Mouse (Mus musculus) limb, embryonic 14.5 days (tissue): ENCODE data around the gene Usp29. TPM values are rescaled to one million over a fixed set of nuclear protein-coding genes. Genes with fewer than 3 reads are reported as not detected.

Source experiments
- ATAC-seq: fragments of 200-750 bp; cut with Nextera tagmentation; 2 replicates; pipeline ENCODE4 v1.8.0; 2017; ENCODE audit warnings: low read depth, moderate number of reproducible peaks, moderate TSS enrichment; ENCODE audit not compliant: low FRiP score
- DNase-seq: peaks from one replicate; pipeline ENCODE4 v3.0.0-alpha.2; 2015; ENCODE audit warnings: low spot score
- H3K27ac ChIP-seq: fragments of 300-500 bp; sonication (generic); replicated peaks from 2 replicates; pipeline ENCODE4 v1.5.1; 2014; ENCODE audit warnings: low read depth, mild to moderate bottlenecking, low read length, moderate library complexity, mixed read lengths
- H3K27me3 ChIP-seq: fragments of 300-500 bp; sonication (generic); 2 replicates; pipeline ENCODE4 v1.6.1; 2014; ENCODE audit warnings: low read length, mixed read lengths; ENCODE audit not compliant: control insufficient read depth, insufficient read depth
- H3K36me3 ChIP-seq: fragments of 300-500 bp; sonication (generic); 2 replicates; pipeline ENCODE4 v1.6.1; 2014; ENCODE audit warnings: mild to moderate bottlenecking, low read length, moderate library complexity, mixed read lengths; ENCODE audit not compliant: control insufficient read depth, insufficient read depth
- H3K4me1 ChIP-seq: fragments of 300-500 bp; sonication (generic); 2 replicates; pipeline ENCODE4 v1.6.1; 2014; ENCODE audit warnings: antibody characterized with exemption, low read length, mixed read lengths; ENCODE audit not compliant: control insufficient read depth, insufficient read depth
- H3K4me2 ChIP-seq: fragments of 300-500 bp; sonication (generic); replicated peaks from 2 replicates; pipeline ENCODE4 v1.6.1; 2014; ENCODE audit warnings: low read depth, mild to moderate bottlenecking, low read length, moderate library complexity; ENCODE audit not compliant: severe bottlenecking
- H3K4me3 ChIP-seq: fragments of 300-500 bp; sonication (generic); replicated peaks from 2 replicates; pipeline ENCODE4 v1.5.1; 2014; ENCODE audit warnings: low read length
- H3K9ac ChIP-seq: fragments of 300-500 bp; sonication (generic); 2 replicates; pipeline ENCODE4 v1.6.1; 2014; ENCODE audit warnings: mild to moderate bottlenecking, low read depth, low read length, moderate library complexity; ENCODE audit not compliant: severe bottlenecking
- H3K9me3 ChIP-seq: fragments of 300-500 bp; sonication (generic); 2 replicates; pipeline ENCODE4 v1.6.1; 2016; ENCODE audit warnings: low read length; ENCODE audit not compliant: control insufficient read depth
- POLR2A ChIP-seq: fragments of 200-500 bp; IDR thresholded peaks from 2 replicates; pipeline ENCODE4 v1.8.0; 2012; ENCODE audit warnings: inconsistent platforms, mild to moderate bottlenecking, moderate library complexity, borderline replicate concordance; ENCODE audit not compliant: insufficient read depth, insufficient read length; ENCODE audit errors: extremely low read depth
- WGBS: fragments of 180-500 bp; shearing (Covaris S2); extraction: QIAGEN DNeasy Blood & Tissue Kit; methylation state at CpG from one replicate; pipeline ENCODE4 v1.1.7; 2014; 5-methylcytosine and 5-hydroxymethylcytosine counted together
- polyA plus RNA-seq, 2 experiments: library from polyadenylated mRNA; depleted of rRNA in 1 of 2; stranded (reverse) in 1 of 2; unstranded in 1 of 2; fragments of >200 nt; fragmentation: Nextera tagmentation in 1 of 2; extraction: Ambion mirVana in 1 of 2; gene quantifications; 2 replicates each; pipeline versions ENCODE4 v1.2.1 to v1.2.3; 2012 to 2014

Gene Usp29
- polyA plus RNA-seq, 2 experiments = 10.7 to 20.7 TPM

DNA sequence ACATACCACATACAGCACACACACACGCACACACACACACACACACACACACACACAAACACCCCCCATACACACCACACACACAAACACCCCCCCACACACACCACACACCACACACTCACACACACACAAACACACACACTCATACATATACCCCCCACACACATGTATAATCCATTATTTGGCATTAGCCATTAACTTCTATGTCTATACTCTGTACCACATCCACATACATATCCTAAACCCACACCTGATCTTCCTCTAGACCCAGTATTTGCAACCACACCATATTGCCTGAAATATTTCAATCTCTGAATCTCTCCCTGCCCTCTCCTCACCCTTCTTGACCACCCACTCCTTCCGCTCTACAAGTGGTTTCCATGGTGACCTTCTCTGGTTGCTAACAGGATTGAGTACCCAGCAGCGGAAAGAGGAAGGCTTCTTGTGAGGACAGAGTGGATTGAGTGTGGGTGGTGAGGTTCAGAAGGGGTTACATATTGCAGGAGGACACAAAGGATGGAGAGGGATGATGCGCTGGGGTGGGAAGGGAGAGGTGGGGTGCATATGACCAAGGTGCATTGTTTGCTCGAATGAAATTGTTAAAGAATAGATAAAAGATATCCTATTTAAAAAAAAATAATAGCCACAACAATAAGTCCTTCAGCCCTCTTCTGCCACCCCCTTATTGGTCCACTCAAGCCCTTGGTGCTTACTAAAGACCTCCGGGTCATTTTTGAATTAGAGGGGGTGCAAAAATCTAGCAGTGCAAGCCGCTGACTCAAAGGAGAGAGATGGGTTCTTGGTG, 195.8 kb downstream of the Usp29 start:
- Histone ChIP-seq H3K9ac (no peak overlapping the region), H3K4me3 (no peak overlapping the region), H3K27me3 (no peaks in the 10 kb centered on the region), H3K4me1 (no peaks in the 10 kb centered on the region), H3K36me3 (no peaks in the 10 kb centered on the region), H3K4me2 (no peak overlapping the region), H3K9me3 (no peaks in the 10 kb centered on the region), H3K27ac (no peak overlapping the region)
- DNase-seq (no peak), ATAC-seq (no peak)
- 83% methylated on average over 7 of the region's 7 CpGs for WGBS
- no peak for TF ChIP-seq POLR2A

DNA sequence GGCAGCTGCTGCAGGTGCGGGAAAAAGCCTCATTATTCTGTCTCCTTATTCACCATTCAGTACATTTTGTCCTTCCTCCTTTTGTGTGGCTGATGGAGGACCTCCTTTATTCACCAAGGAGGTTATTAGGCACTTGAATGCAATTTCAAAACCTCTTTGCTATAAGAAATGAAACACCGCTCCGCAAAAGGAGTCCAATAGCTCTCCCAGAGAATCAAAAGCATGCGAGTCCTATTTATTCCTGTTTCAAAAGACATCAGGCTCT, 196.3 kb downstream of the Usp29 start:
- no peak overlapping the region for H3K4me3 ChIP-seq
- H3K27me3 ChIP-seq = no peaks in the 10 kb centered on the region
- no peaks in the 10 kb centered on the region for H3K36me3 ChIP-seq
- H3K27ac ChIP-seq = no peak overlapping the region
- H3K4me1 ChIP-seq = no peaks in the 10 kb centered on the region
- WGBS = 91% methylated on average over 4 of the region's 4 CpGs
- DNase-seq (no peak), ATAC-seq (no peak)
- H3K4me2 ChIP-seq = no peak overlapping the region
- TF ChIP-seq POLR2A = no peak
- H3K9ac ChIP-seq = no peak overlapping the region
- H3K9me3 ChIP-seq = no peaks in the 10 kb centered on the region

DNA sequence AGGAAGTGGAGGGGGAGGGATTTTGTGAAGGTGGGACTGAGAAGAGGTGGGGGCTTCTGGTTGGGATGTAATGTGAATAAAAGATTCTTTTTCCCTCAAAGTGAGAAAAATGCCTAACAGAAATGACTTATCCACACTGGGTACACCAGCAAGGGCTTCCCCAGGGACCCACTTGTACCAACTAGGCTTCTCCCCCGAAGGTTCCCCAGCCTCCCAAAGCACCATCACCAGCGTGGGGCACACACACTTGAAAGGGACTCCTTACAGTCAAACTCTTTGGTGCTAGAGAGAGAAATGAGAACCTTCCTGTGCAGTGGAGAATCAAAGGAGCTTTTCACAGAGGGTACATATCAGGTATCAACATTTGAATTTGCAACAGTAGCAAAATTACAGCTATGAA, 198.9 kb downstream of the Usp29 start:
- H3K27me3 ChIP-seq = no peaks in the 10 kb centered on the region
- no peaks in the 10 kb centered on the region for H3K36me3 ChIP-seq
- no peak overlapping the region for H3K9ac ChIP-seq
- 57% methylated on average over 2 of the region's 2 CpGs for WGBS
- DNase-seq (no peak), ATAC-seq (no peak)
- no peak for TF ChIP-seq POLR2A
- no peak overlapping the region for H3K4me3 ChIP-seq
- H3K27ac ChIP-seq = no peak overlapping the region
- no peaks in the 10 kb centered on the region for H3K9me3 ChIP-seq
- H3K4me1 ChIP-seq = no peaks in the 10 kb centered on the region
- no peak overlapping the region for H3K4me2 ChIP-seq

DNA sequence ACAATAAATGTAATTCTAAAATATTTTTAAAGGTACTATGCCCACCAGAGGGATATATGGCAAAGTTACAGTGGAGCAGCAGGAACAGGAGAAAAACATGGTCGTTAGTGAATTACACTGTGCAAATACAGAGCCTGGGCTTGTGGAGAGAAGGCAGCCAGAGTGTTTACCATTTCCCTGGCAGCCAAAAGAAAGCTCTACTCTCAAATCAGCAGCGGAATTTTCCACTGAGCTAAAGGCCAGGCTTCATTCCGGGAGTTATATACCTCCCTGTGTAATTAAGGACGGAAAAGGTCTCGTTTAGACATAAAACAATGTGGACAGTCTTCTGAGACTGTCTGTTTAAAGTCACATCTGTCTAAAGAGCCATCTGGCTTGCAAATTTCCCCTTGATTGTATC, 204.4 kb downstream of the Usp29 start:
- Histone ChIP-seq H3K27me3 (no peaks in the 10 kb centered on the region), H3K9ac (no peak overlapping the region), H3K27ac (peak overlapping the region; percentile 68), H3K4me2 (no peak overlapping the region), H3K4me1 (no peaks in the 10 kb centered on the region), H3K4me3 (no peak overlapping the region), H3K36me3 (no peaks in the 10 kb centered on the region), H3K9me3 (no peaks in the 10 kb centered on the region)
- DNase-seq = peak; percentile 63
- 18% methylated on average over 5 of the region's 5 CpGs for WGBS
- peak; percentile 73; the same call in 1 of the 2 replicates for ATAC-seq
- no peak for TF ChIP-seq POLR2A

DNA sequence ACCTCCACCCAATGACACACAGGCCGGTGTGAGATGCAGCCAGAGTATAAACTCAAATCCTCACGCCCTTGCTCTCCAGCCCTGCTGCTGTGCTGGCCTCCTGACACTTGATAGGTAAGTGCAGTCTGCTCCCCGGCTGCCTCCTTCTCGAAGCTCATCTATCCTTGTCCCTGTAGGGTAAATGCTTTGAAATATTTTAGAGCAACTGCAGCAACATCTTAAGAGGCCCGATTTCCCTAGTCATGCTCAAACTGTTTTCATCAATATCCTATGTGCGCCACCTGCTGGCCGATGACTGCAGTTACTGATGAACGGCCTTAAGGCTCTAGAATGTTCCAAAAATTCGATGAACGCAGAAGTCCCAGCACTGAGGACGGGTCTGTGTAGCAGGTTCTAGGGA, 206.7 kb downstream of the Usp29 start:
- peak; percentile 77 for ATAC-seq

More for the DNA sequence above, 206.7 kb downstream of the Usp29 start:
- Histone ChIP-seq H3K4me1 (no peaks in the 10 kb centered on the region), H3K9ac (no peak overlapping the region), H3K9me3 (no peaks in the 10 kb centered on the region), H3K27me3 (no peaks in the 10 kb centered on the region), H3K4me2 (no peak overlapping the region), H3K4me3 (no peak overlapping the region), H3K27ac (no peak overlapping the region), H3K36me3 (no peaks in the 10 kb centered on the region)
- DNase-seq = peak; percentile 89
- WGBS = 33% methylated on average over 11 of the region's 11 CpGs
- TF ChIP-seq POLR2A = no peak
